Mouse (Mus musculus): ENCODE measurements at regions not wholly inside any gene's neighbourhood (a gene's known extent, or its start where the extent isn't known, plus 50 kb on each side); places are given as distances from the start of the nearest gene placed in this dataset.

DNA sequence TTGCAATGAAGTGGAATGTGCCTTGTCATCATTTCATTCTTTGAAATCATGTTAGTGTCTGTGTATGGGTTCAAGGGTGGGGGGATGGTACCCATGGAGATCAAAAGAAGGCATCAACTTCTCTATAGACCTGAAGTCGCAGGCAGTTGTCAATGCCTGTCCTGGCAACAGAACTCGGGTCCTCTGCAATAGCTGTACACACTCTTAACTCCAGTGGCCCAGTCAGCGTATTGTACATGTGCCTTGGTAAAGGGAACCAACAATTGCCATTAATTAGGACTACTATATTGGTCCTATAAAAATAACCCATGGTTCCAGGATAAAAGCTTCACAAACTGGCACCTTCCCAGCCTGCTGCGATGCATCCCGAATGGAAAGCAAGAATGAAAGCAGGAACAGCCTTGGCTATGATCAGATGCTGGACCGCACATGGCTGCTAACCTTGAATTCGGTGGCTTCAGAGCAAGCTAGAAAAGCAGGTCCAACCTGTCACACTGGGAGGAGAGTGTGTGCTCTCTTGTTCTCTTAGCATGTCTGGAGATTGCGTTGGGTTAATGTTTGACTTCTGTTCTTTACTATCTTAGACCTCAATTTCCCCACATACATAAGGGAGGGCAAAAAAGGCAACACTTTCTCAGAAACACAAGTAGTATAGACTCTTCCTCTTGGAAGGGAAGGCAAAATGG, 107.0 kb downstream of the Nufip1 start:
- ATAC-seq (replicated peaks; ENCODE audit: low FRiP score), result no peak
- DNase-seq (ENCODE audit: low spot score), result no peak
- 92% methylated on average over 8 of the region's 8 CpGs for WGBS
- Histone ChIP-seq H3K4me2 (ENCODE audit: low read depth, low read length, severe bottlenecking) (no peak overlapping the region), H3K9ac (ENCODE audit: low read length) (no peak overlapping the region), H3K9me3 (ENCODE audit: control insufficient read depth, low read length) (peaks cover 3% of the 10 kb centered on the region; the same call in 1 of the 2 replicates), H3K4me3 (ENCODE audit: low read depth, low read length) (no peak overlapping the region), H3K27ac (ENCODE audit: low read depth, low read length) (no peak overlapping the region), H3K36me3 (ENCODE audit: control insufficient read depth, insufficient read depth, low read length) (no peaks in the 10 kb centered on the region), H3K4me1 (replicated peaks; ENCODE audit: control insufficient read depth, insufficient read depth, low read length) (peaks cover 8% of the 10 kb centered on the region), H3K27me3 (ENCODE audit: control insufficient read depth, insufficient read depth, low read length) (no peaks in the 10 kb centered on the region)

DNA sequence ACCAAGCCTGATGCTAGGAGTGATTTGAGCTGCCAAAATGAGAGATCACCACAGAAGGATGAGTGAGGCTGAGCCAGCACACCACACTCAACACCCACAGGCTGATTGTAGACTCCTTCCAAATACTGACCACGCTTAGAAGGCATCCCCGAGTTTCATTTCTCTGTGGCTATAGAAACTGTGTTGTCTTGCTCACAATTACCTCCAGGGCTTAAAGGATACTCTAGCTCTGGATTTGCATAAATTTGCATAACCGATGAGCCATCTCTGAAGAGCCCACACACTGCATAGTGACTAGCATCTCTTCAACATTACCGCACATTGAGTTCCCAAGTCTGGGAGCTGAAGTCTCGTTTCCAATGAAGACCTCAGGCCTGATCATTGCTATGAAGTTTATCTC, 110.3 kb downstream of the Nufip1 start:
- 0 out of 2 replicates have a peak overlapping the region, but pooled peaks have one; percentile 9 for H3K27ac ChIP-seq (ENCODE audit: low read depth, low read length)
- no peaks in the 10 kb centered on the region for H3K36me3 ChIP-seq (ENCODE audit: control insufficient read depth, insufficient read depth, low read length)
- H3K4me2 ChIP-seq (ENCODE audit: low read depth, low read length, severe bottlenecking), result no peak overlapping the region
- no peak overlapping the region for H3K4me3 ChIP-seq (ENCODE audit: low read depth, low read length)
- peaks cover 2% of the 10 kb centered on the region; the same call in 1 of the 2 replicates for H3K27me3 ChIP-seq (ENCODE audit: control insufficient read depth, insufficient read depth, low read length)
- peaks cover 8% of the 10 kb centered on the region for H3K4me1 ChIP-seq (replicated peaks; ENCODE audit: control insufficient read depth, insufficient read depth, low read length)
- ATAC-seq (replicated peaks; ENCODE audit: low FRiP score) (peak; percentile 70), DNase-seq (ENCODE audit: low spot score) (no peak)
- 33% methylated on average over 5 of the region's 5 CpGs for WGBS
- no peak overlapping the region for H3K9ac ChIP-seq (ENCODE audit: low read length)
- H3K9me3 ChIP-seq (ENCODE audit: control insufficient read depth, low read length), result peaks cover 3% of the 10 kb centered on the region; the same call in 1 of the 2 replicates

DNA sequence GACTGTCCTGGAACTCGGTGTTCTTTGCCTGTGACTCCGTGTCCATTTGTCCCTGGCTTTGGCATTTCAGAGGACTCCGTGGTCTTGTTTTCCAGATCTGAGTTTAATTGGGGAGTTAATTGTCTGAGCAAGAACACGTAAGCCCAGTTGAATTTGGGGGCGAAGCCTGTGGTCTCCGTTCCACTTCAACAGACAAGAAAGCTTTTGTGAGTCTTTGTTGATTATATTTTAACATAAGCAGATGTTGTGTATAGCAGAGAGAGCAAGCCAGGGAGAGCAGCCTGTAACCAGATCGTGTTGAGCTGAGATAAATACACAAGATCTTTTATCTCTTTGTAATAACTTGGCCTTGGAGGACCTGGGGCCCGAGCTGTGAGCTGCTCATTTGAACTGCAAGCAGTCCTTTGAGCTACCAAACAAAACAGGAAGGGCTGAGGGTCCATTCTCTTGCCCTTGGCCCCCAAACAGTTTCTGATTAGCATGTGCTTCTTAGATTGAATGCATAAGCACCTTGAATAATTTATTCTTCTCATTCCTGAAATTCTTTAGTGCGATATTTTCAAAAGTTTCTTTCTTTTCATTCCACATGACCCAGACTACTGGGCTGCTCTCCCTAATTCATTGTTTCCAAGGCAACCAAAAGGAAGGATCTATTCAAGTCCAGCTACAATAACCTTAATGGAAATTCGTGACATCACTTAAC, 111.1 kb downstream of the Nufip1 start:
- Histone ChIP-seq H3K4me2 (ENCODE audit: low read depth, low read length, severe bottlenecking) (peak overlapping the region; percentile 21; the same call in 1 of the 2 replicates), H3K9me3 (ENCODE audit: control insufficient read depth, low read length) (peaks cover 3% of the 10 kb centered on the region; the same call in 1 of the 2 replicates), H3K27me3 (ENCODE audit: control insufficient read depth, insufficient read depth, low read length) (peaks cover 2% of the 10 kb centered on the region; the same call in 1 of the 2 replicates), H3K27ac (ENCODE audit: low read depth, low read length) (peak overlapping the region; percentile 37; the same call in 1 of the 2 replicates), H3K36me3 (ENCODE audit: control insufficient read depth, insufficient read depth, low read length) (no peaks in the 10 kb centered on the region), H3K4me3 (ENCODE audit: low read depth, low read length) (no peak overlapping the region), H3K4me1 (replicated peaks; ENCODE audit: control insufficient read depth, insufficient read depth, low read length) (peaks cover 8% of the 10 kb centered on the region), H3K9ac (ENCODE audit: low read length) (no peak overlapping the region)
- 13% methylated on average over 10 of the region's 10 CpGs for WGBS
- ATAC-seq (replicated peaks; ENCODE audit: low FRiP score), result peak; percentile 85
- DNase-seq (ENCODE audit: low spot score), result peak; percentile 74

DNA sequence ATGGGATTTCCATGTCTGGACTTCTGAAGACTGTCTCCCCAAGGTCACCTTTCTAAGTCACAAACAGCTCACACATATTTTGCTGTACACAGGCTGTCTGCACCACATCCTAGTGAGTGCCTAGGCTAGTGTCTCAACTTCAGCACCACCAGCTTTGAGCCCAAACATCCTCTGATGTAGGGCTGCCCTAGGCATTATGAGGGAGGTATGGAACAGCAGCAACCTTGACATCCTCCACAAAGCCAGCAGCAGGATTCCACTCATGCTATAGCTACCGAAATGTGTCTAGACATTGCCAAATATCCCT, 111.6 kb downstream of the Nufip1 start:
- H3K27me3 ChIP-seq (ENCODE audit: control insufficient read depth, insufficient read depth, low read length), result peaks cover 2% of the 10 kb centered on the region; the same call in 1 of the 2 replicates
- 57% methylated on average over 1 of the region's 1 CpGs for WGBS
- H3K27ac ChIP-seq (ENCODE audit: low read depth, low read length), result no peak overlapping the region
- peaks cover 8% of the 10 kb centered on the region for H3K4me1 ChIP-seq (replicated peaks; ENCODE audit: control insufficient read depth, insufficient read depth, low read length)
- H3K9me3 ChIP-seq (ENCODE audit: control insufficient read depth, low read length), result peaks cover 3% of the 10 kb centered on the region; the same call in 1 of the 2 replicates
- no peak overlapping the region for H3K9ac ChIP-seq (ENCODE audit: low read length)
- H3K36me3 ChIP-seq (ENCODE audit: control insufficient read depth, insufficient read depth, low read length), result no peaks in the 10 kb centered on the region
- no peak overlapping the region for H3K4me2 ChIP-seq (ENCODE audit: low read depth, low read length, severe bottlenecking)
- no peak for DNase-seq (ENCODE audit: low spot score)
- ATAC-seq (replicated peaks; ENCODE audit: low FRiP score), result no peak
- H3K4me3 ChIP-seq (ENCODE audit: low read depth, low read length), result no peak overlapping the region

DNA sequence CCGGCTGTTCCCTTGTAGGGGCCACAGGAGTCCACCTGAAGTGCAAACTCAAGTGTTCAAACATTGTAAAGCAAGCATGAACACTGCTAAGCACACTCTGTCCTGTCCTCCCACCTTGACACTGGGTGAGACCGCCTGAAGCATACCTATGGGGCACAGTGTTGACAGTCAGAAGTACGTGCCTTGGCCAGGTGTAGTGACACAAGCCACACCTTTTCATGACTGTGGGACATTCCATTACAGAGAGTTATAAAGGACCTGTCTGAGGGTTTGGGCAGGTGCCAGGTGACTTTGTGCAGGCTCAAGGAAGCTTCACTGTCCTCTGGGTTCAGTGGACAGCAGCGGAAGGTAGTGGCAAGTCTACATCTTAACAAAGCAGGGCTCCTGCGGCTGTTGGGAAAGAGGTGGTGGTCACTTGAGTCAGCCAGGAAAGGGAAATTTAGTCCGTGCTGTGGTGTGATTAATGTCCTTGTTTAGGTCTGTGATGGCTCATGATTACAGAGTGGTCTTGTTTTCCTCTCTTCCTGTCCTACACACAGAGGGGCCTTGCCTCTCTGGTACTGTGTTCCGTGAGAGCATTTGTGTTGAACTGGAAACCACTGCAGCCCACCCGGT, 112.5 kb downstream of the Nufip1 start:
- H3K27me3 ChIP-seq (ENCODE audit: control insufficient read depth, insufficient read depth, low read length), result peaks cover 2% of the 10 kb centered on the region; the same call in 1 of the 2 replicates
- H3K4me2 ChIP-seq (ENCODE audit: low read depth, low read length, severe bottlenecking), result no peak overlapping the region
- no peak for ATAC-seq (replicated peaks; ENCODE audit: low FRiP score)
- no peak for DNase-seq (ENCODE audit: low spot score)
- H3K36me3 ChIP-seq (ENCODE audit: control insufficient read depth, insufficient read depth, low read length), result no peaks in the 10 kb centered on the region
- 89% methylated on average over 8 of the region's 8 CpGs for WGBS
- peaks cover 8% of the 10 kb centered on the region for H3K4me1 ChIP-seq (replicated peaks; ENCODE audit: control insufficient read depth, insufficient read depth, low read length)
- no peak overlapping the region for H3K27ac ChIP-seq (ENCODE audit: low read depth, low read length)
- peaks cover 3% of the 10 kb centered on the region; the same call in 1 of the 2 replicates for H3K9me3 ChIP-seq (ENCODE audit: control insufficient read depth, low read length)
- H3K9ac ChIP-seq (ENCODE audit: low read length), result no peak overlapping the region
- H3K4me3 ChIP-seq (ENCODE audit: low read depth, low read length), result no peak overlapping the region

DNA sequence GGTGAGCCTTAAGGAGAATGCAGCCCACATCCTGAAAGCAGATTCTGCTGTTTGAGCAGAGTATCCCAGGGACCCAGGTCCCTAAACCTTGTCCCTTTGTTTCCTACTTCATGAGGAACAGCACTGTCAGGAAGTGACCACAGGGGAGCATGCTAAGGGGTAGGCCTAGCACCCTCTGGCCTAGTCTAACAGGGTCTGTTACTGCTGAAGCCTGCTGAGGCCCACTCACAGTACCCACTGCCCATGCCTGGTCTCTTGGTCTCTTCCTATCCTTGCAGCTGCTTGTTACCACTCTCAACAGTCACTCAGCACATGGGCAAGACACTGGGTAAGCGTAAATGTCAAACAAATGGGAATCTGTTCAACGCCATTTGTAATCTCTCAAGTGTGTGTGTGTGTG, 113.2 kb downstream of the Nufip1 start:
- Histone ChIP-seq H3K4me1 (replicated peaks; ENCODE audit: control insufficient read depth, insufficient read depth, low read length) (peaks cover 8% of the 10 kb centered on the region), H3K9me3 (ENCODE audit: control insufficient read depth, low read length) (no peaks in the 10 kb centered on the region), H3K4me2 (ENCODE audit: low read depth, low read length, severe bottlenecking) (no peak overlapping the region), H3K9ac (ENCODE audit: low read length) (no peak overlapping the region), H3K36me3 (ENCODE audit: control insufficient read depth, insufficient read depth, low read length) (no peaks in the 10 kb centered on the region), H3K4me3 (ENCODE audit: low read depth, low read length) (no peak overlapping the region), H3K27ac (ENCODE audit: low read depth, low read length) (no peak overlapping the region), H3K27me3 (ENCODE audit: control insufficient read depth, insufficient read depth, low read length) (peaks cover 2% of the 10 kb centered on the region; the same call in 1 of the 2 replicates)
- ATAC-seq (replicated peaks; ENCODE audit: low FRiP score) (no peak), DNase-seq (ENCODE audit: low spot score) (no peak)
- 93% methylated on average over 2 of the region's 2 CpGs for WGBS

DNA sequence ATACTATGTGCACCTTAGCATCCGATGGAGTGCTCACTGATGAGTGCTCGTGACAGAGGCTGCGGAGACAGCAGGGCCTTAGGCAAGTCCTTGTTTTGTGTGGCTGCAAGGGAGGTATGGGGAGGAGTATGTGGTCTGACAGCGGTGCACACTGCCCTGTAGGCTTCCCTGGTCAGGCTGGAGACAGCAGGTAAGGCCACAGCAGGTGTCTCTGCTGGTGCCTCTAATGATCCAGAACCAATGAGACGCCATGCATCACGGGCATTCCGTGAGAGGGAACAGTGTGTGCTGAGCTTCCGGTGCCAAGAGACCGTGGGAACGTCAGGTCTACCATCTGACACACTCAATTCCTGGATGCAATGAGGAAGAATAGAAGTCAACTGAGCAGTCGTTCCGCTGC, 114.8 kb downstream of the Nufip1 start:
- no peak for DNase-seq (ENCODE audit: low spot score)
- Histone ChIP-seq H3K36me3 (ENCODE audit: control insufficient read depth, insufficient read depth, low read length) (no peaks in the 10 kb centered on the region), H3K4me2 (ENCODE audit: low read depth, low read length, severe bottlenecking) (no peak overlapping the region), H3K27ac (ENCODE audit: low read depth, low read length) (no peak overlapping the region), H3K4me3 (ENCODE audit: low read depth, low read length) (no peak overlapping the region), H3K9me3 (ENCODE audit: control insufficient read depth, low read length) (no peaks in the 10 kb centered on the region), H3K4me1 (replicated peaks; ENCODE audit: control insufficient read depth, insufficient read depth, low read length) (peaks cover 8% of the 10 kb centered on the region), H3K9ac (ENCODE audit: low read length) (no peak overlapping the region), H3K27me3 (ENCODE audit: control insufficient read depth, insufficient read depth, low read length) (peaks cover 2% of the 10 kb centered on the region; the same call in 1 of the 2 replicates)
- 80% methylated on average over 12 of the region's 12 CpGs for WGBS
- no peak for ATAC-seq (replicated peaks; ENCODE audit: low FRiP score)

DNA sequence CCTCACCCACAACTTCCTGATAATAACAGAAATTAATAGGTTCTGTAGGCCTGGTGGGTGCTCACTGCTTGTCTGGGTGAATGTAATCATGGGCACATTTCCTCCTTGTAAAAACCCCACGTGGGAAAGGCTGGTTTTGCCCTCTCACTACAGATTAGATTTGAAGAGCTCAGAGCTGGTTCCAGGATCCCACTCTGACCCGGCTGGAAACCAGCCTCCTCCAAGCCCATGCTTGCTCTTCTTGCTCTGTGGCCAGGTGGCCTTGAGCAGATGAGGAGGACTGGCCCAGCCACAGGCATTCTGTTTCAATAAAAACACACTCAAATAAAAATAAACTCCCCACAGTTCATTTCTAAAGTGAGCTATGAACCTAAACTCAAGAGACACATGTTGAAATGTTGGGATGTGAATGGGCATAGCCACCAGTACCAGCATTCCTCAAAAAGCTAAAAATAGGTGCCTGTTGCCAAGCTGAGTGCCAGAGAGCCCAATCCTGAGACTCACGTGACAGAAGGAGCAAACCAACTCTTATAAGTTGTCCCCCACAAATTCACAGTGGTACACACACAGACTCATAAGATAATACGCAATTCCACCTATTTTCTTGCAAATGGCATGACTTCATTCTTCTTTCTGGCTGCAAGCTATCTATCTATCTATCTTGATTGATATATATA, 116.1 kb downstream of the Nufip1 start:
- ATAC-seq (replicated peaks; ENCODE audit: low FRiP score), result no peak
- Histone ChIP-seq H3K4me3 (ENCODE audit: low read depth, low read length) (no peak overlapping the region), H3K9me3 (ENCODE audit: control insufficient read depth, low read length) (no peaks in the 10 kb centered on the region), H3K36me3 (ENCODE audit: control insufficient read depth, insufficient read depth, low read length) (no peaks in the 10 kb centered on the region), H3K9ac (ENCODE audit: low read length) (no peak overlapping the region), H3K27me3 (ENCODE audit: control insufficient read depth, insufficient read depth, low read length) (peaks cover 2% of the 10 kb centered on the region; the same call in 1 of the 2 replicates), H3K27ac (ENCODE audit: low read depth, low read length) (no peak overlapping the region), H3K4me1 (replicated peaks; ENCODE audit: control insufficient read depth, insufficient read depth, low read length) (peaks cover 5% of the 10 kb centered on the region), H3K4me2 (ENCODE audit: low read depth, low read length, severe bottlenecking) (no peak overlapping the region)
- DNase-seq (ENCODE audit: low spot score), result no peak
- WGBS, result 78% methylated on average over 4 of the region's 4 CpGs
